In genomic region chr12:98453161-98453560, GRCm38 (mm10) we compare ENCODE assay signal across 18 mouse cellular contexts.
DNase-seq lines count a peak whose midpoint lies in the region; ATAC-seq and TF ChIP-seq lines count a peak whose summit lies in the region.
"Had no signal": no experiment of that assay in that cellular context is flagged by ENCODE, and none has a peak within 500 bp of the region (broad histone marks: within the 10 kb centered on the region; RNA-seq: fewer than 3 reads in every experiment).

No protein-coding gene starts in this region.

- WGBS in olfactory bulb, adult 2 months, result 65% methylated on average over 17 of the region's 17 CpGs
- WGBS in midbrain, embryonic 16.5 days, result 89% methylated on average over 17 of the region's 17 CpGs

- no peak overlapping the region for H3K27ac ChIP-seq in olfactory bulb, adult 2 months (ENCODE audit: insufficient read depth, low read depth, low read length)
- no peak overlapping the region for H3K27ac ChIP-seq in midbrain, embryonic 16.5 days (ENCODE audit: low read length)
- H3K27ac ChIP-seq: heart, embryonic 10.5 days; hindbrain, embryonic 13.5 days had no signal

- ATAC-seq in CD4-positive, CD25-positive, alpha-beta regulatory T cell, adult 4 months, result no peak
- no peak for ATAC-seq in midbrain, embryonic 16.5 days
- ATAC-seq: forebrain, embryonic 14.5 days had no signal

- no peaks in the 10 kb centered on the region for H3K36me3 ChIP-seq in E14TG2a.4 (ENCODE audit: insufficient read depth, low read length)
- H3K36me3 ChIP-seq in midbrain, embryonic 16.5 days (ENCODE audit: control insufficient read depth, insufficient read depth, low read length), result 0 out of 2 replicates have a peak, but pooled peaks cover 2% of the 10 kb centered on the region
- H3K36me3 ChIP-seq: heart, embryonic 10.5 days had no signal

- TF ChIP-seq CTCF in E14TG2a.4 (conservative IDR thresholded peaks at IDR 0.05; ENCODE audit: low read length), result no peak
- TF ChIP-seq CTCF in olfactory bulb, adult 2 months (IDR thresholded peaks at IDR 0.05; ENCODE audit: insufficient read depth, low read depth, low read length), result 0 out of 2 replicates have a peak, but pooled peaks have one; percentile 13

- H3K4me3 ChIP-seq in E14TG2a.4 (replicated peaks; ENCODE audit: low read length), result peak overlapping the region; percentile 26; the same call in 1 of the 2 replicates
- no peak overlapping the region for H3K4me3 ChIP-seq in olfactory bulb, adult 2 months (ENCODE audit: insufficient read depth, low read depth, low read length)
- no peak overlapping the region for H3K4me3 ChIP-seq in midbrain, embryonic 16.5 days (ENCODE audit: low read depth, low read length)
- H3K4me3 ChIP-seq: erythroblast, embryonic 14.5 days; heart, embryonic 10.5 days; hindbrain, embryonic 13.5 days had no signal

- 0 out of 2 replicates have a peak, but pooled peaks cover 7% of the 10 kb centered on the region for H3K27me3 ChIP-seq in E14TG2a.4 (ENCODE audit: insufficient read depth, low read length)
- H3K27me3 ChIP-seq in midbrain, embryonic 16.5 days (ENCODE audit: control insufficient read depth, insufficient read depth, low read depth, low read length), result no peaks in the 10 kb centered on the region
- H3K27me3 ChIP-seq: hindbrain, embryonic 13.5 days had no signal

- TF ChIP-seq POLR2A in olfactory bulb, adult 2 months (IDR thresholded peaks at IDR 0.05; ENCODE audit: insufficient read depth, low read depth, low read length), result 0 out of 2 replicates have a peak, but pooled peaks have one; percentile 17

- no peaks in the 10 kb centered on the region for H3K9me3 ChIP-seq in E14TG2a.4 (ENCODE audit: low read length)
- H3K9me3 ChIP-seq in midbrain, embryonic 16.5 days (replicated peaks; ENCODE audit: control insufficient read depth, low read length, poor library complexity, severe bottlenecking), result no peaks in the 10 kb centered on the region
- H3K9me3 ChIP-seq: heart, embryonic 10.5 days; hindbrain, embryonic 13.5 days had no signal

- no peak overlapping the region for H3K4me2 ChIP-seq in midbrain, embryonic 16.5 days (ENCODE audit: low read length)
- H3K4me2 ChIP-seq: hindbrain, embryonic 13.5 days had no signal

- peaks cover 6% of the 10 kb centered on the region; the same call in 1 of the 2 replicates for H3K4me1 ChIP-seq in E14TG2a.4 (replicated peaks; ENCODE audit: low read depth, low read length)
- H3K4me1 ChIP-seq in olfactory bulb, adult 2 months (ENCODE audit: control insufficient read depth, insufficient read depth, low read length), result peaks cover 13% of the 10 kb centered on the region
- peaks cover 4% of the 10 kb centered on the region; the same call in 1 of the 2 replicates for H3K4me1 ChIP-seq in midbrain, embryonic 16.5 days (ENCODE audit: control insufficient read depth, insufficient read depth, low read length)
- H3K4me1 ChIP-seq: heart, embryonic 10.5 days had no signal

- peak; percentile 3 for DNase-seq in CD4-positive, CD25-positive, alpha-beta regulatory T cell, adult 2 months (ENCODE audit: low read depth, low spot score)
- DNase-seq in cerebellum, adult 8-10 months, result peak; percentile 84
- no peak for DNase-seq in gastrocnemius, postnatal 25 days
- no peak for DNase-seq in testis, postnatal 14 days (ENCODE audit: low spot score)
- DNase-seq: heart, postnatal 10 days; kidney, adult 9 months; kidney, postnatal 36 days; liver; lung, adult 18-20 months; lung, postnatal 36 days had no signal

- no peak overlapping the region for H3K9ac ChIP-seq in midbrain, embryonic 16.5 days (ENCODE audit: low read depth, low read length)
- H3K9ac ChIP-seq: hindbrain, embryonic 13.5 days had no signal

Comparison
In these comparisons a context has a peak if more than half of its experiments do, and no peak if none do; other contexts are left out.
1. DNase-seq: peak in CD4-positive, CD25-positive, alpha-beta regulatory T cell, adult 2 months (single experiment) and cerebellum, adult 8-10 months (single experiment); none in gastrocnemius, postnatal 25 days (single experiment) and testis, postnatal 14 days (single experiment).